Comparison of ENCODE assay signal across 7 mouse cellular contexts in genomic region chr1:166048230-166048911, GRCm38 (mm10). TPM values are rescaled to one million over a fixed set of nuclear protein-coding genes. Genes with fewer than 3 reads are reported as not detected.
DNase-seq lines count a peak whose midpoint lies in the region; ATAC-seq and TF ChIP-seq lines count a peak whose summit lies in the region.

No protein-coding gene starts in this region.

- DNase-seq in spleen, postnatal 36 days (ENCODE audit: low spot score in 2 of 2), result peak; percentile 10
- no peak for DNase-seq in spleen, postnatal 4 days (ENCODE audit: low spot score in 2 of 2)
- peak; percentile 63 for DNase-seq in lung, embryonic 14.5 days
- no peak for DNase-seq in left cerebral cortex, adult 8-10 months (ENCODE audit: low spot score in 2 of 2)

- ATAC-seq in hematopoietic stem cell, adult 5-6 weeks (replicated peaks in 1 of 2; ENCODE audit: insufficient read depth in 1 of 2, low FRiP score in 2 of 2, low TSS enrichment in 1 of 2, low read depth in 1 of 2, poor library complexity in 2 of 2, severe bottlenecking in 2 of 2), result peak; percentile 19 to 24; a peak in 3 of 4 replicates
- no peak for ATAC-seq in lung, embryonic 14.5 days (ENCODE audit: insufficient read depth)
- peak; percentile 14; the same call in 1 of the 2 replicates for ATAC-seq in neural tube, embryonic 13.5 days (ENCODE audit: low read depth)

- H3K27ac ChIP-seq in brown adipose tissue, adult 24 weeks (replicated peaks; ENCODE audit: low read depth, low read length), result no peak overlapping the region
- H3K27ac ChIP-seq in lung, embryonic 14.5 days (ENCODE audit: low read depth), result peak overlapping the region; percentile 62
- peak overlapping the region; percentile 74 for H3K27ac ChIP-seq in neural tube, embryonic 13.5 days (replicated peaks)

- no peaks in the 10 kb centered on the region for H3K9me3 ChIP-seq in lung, embryonic 14.5 days (ENCODE audit: low read depth, low read length)
- no peaks in the 10 kb centered on the region for H3K9me3 ChIP-seq in neural tube, embryonic 13.5 days

- 0 out of 2 replicates have a peak, but pooled peaks cover 3% of the 10 kb centered on the region for H3K27me3 ChIP-seq in lung, embryonic 14.5 days (ENCODE audit: insufficient read depth, low read length)
- H3K27me3 ChIP-seq in neural tube, embryonic 13.5 days, result peaks cover 32% of the 10 kb centered on the region

- H3K4me3 ChIP-seq in brown adipose tissue, adult 24 weeks (ENCODE audit: insufficient read depth, low read depth, low read length), result peak overlapping the region; percentile 52
- peak overlapping the region; percentile 35 for H3K4me3 ChIP-seq in lung, embryonic 14.5 days (ENCODE audit: low read depth, low read length)
- H3K4me3 ChIP-seq in neural tube, embryonic 13.5 days, result peak overlapping the region; percentile 42

- peak overlapping the region; percentile 72 for H3K4me2 ChIP-seq in lung, embryonic 14.5 days
- peak overlapping the region; percentile 90 for H3K4me2 ChIP-seq in neural tube, embryonic 13.5 days

- H3K36me3 ChIP-seq in lung, embryonic 14.5 days (ENCODE audit: insufficient read depth), result no peaks in the 10 kb centered on the region
- no peaks in the 10 kb centered on the region for H3K36me3 ChIP-seq in neural tube, embryonic 13.5 days

- no peak for TF ChIP-seq CTCF in lung, embryonic 14.5 days (IDR thresholded peaks at IDR 0.05; ENCODE audit: low read depth)

- H3K4me1 ChIP-seq in brown adipose tissue, adult 24 weeks (ENCODE audit: control insufficient read depth, insufficient read depth, insufficient read length, low read length), result peaks cover 4% of the 10 kb centered on the region; the same call in 1 of the 2 replicates
- H3K4me1 ChIP-seq in lung, embryonic 14.5 days (ENCODE audit: insufficient read depth), result peaks cover 27% of the 10 kb centered on the region
- H3K4me1 ChIP-seq in neural tube, embryonic 13.5 days (replicated peaks), result peaks cover 59% of the 10 kb centered on the region

- H3K9ac ChIP-seq in lung, embryonic 14.5 days, result peak overlapping the region; percentile 22
- peak overlapping the region; percentile 69 for H3K9ac ChIP-seq in neural tube, embryonic 13.5 days

- under 1% methylated on average over 23 of the region's 23 CpGs for WGBS in lung, embryonic 14.5 days
- WGBS in neural tube, embryonic 13.5 days, result under 1% methylated on average over 23 of the region's 23 CpGs

RNA-seq across cellular contexts. Expression of gene Pou2f1, which starts 45.9 kb away (rescaled TPM):
- 3.7 and 4.0 TPM in 2 replicates for polyA plus RNA-seq in brown adipose tissue, adult 24 weeks (2012; ENCODE audit: insufficient read depth, insufficient read length, missing spikeins)
- total RNA-seq in hematopoietic stem cell, adult 5-6 weeks (2017), result 22.8 and 24.2 TPM in 2 replicates
- polyA plus RNA-seq in lung, embryonic 14.5 days (2014; fragmentation: Nextera tagmentation; extraction: Ambion mirVana), result 22.5 TPM in 2 replicates
- polyA plus RNA-seq in neural tube, embryonic 13.5 days (2015; fragmentation: Nextera tagmentation; extraction: Ambion mirVana), result 15.5 and 18.1 TPM in 2 replicates
- total RNA-seq in left cerebral cortex, adult 8-10 months (2022), result 10 to 100 TPM; 16.4 to 23.9 (median 19.0) TPM

Comparison
In these comparisons a context has a peak if more than half of its experiments do, and no peak if none do; other contexts are left out.
1. DNase-seq: peak in spleen, postnatal 36 days (2 of 2) and lung, embryonic 14.5 days (single experiment); none in spleen, postnatal 4 days (0 of 2) and left cerebral cortex, adult 8-10 months (0 of 2).
2. Peak in every context shown above with its lines, with median percentiles within 50 percentile points of each other: H3K4me3 ChIP-seq.